Mouse (Mus musculus) left cerebral cortex, adult 2 months (tissue): Measurements from ENCODE around the gene Dab1. TPM values are rescaled to one million over a fixed set of nuclear protein-coding genes. Genes with fewer than 3 reads are reported as not detected.

Source experiments
- DNase-seq, 2 experiments: peaks; one replicate each; pipeline ENCODE4 v3.0.0; 2021 to 2022; ENCODE audit warnings: low spot score in 2 of 2, mixed read lengths in 1 of 2; ENCODE audit errors: extremely low spot score in 1 of 2
- H3K27ac ChIP-seq: fragments of 200-600 bp; 2 replicates; pipeline ENCODE4 v1.8.1; 2022
- H3K4me3 ChIP-seq: fragments of 200-600 bp; 2 replicates; pipeline ENCODE4 v1.8.1; 2022
- CTCF ChIP-seq: fragments of 200-600 bp; IDR thresholded peaks from 2 replicates; pipeline ENCODE4 v1.8.1; 2022; ENCODE audit warnings: antibody characterized with exemption, mild to moderate bottlenecking, moderate library complexity
- intact Hi-C: fragments of 180-260 bp; cut with DNase I; formaldehyde crosslinking; loops from one replicate; pipeline ENCODE4 v1.15.1; 2025
- total RNA-seq, 2 experiments: library from RNA; stranded (reverse); gene quantifications; 2 replicates each; pipeline ENCODE4 v1.2.3; 2021

Dab1 gene
- total RNA-seq, 2 experiments from 2014 or later, result 121 to 131 TPM

GRCm38 (mm10) chr4:104220099-104220498 is 600.9 kb downstream of the Dab1 start:
- DNase-seq, result no peak
- no peak for TF ChIP-seq CTCF
- intact Hi-C loops, result no loop called here
- Histone ChIP-seq H3K27ac (no peak overlapping the region), H3K4me3 (no peak overlapping the region)

DNA sequence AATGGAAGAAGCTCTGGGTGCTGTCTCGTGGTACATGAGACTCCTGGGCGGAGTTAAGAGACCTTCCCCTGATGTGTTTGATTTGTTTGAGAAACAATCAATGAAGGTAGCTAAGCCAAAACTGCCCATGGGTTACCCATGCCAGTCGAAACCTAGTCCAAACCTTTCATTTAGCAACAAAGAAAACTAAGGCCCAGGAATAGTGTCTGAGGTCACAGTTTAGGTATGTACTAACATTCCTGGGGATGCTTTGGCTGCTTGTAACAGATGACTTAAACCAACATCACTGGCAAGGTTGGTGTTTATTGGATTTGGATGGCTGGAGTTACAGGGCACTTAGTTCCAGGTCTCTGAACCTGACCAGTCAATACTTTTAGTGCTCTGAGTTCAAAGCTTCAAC is 610.1 kb downstream of the Dab1 start:
- intact Hi-C loops, result no loop called here
- TF ChIP-seq CTCF, result no peak
- Histone ChIP-seq H3K27ac (no peak overlapping the region), H3K4me3 (no peak overlapping the region)
- no peak for DNase-seq

DNA sequence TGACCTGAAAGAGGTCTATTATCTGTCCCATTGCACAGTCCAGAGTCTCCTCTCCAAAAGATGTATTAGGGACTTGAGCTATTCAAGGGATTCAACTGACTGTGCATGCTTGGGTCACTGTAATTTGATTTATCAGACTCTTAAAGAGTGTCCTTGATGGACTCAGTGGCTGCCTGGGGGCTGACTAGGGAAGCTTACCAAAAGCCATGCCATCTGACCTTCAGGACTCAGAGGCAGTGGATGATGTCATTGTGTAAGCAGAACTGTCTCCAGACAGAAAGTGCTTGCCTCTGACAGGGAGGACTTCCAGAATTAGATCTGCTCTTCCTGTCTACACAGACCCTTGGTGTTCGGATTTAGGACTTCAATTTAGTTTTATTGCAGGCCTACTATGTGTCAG is 627.3 kb downstream of the Dab1 start:
- TF ChIP-seq CTCF, result no peak
- no peak overlapping the region for H3K27ac ChIP-seq
- DNase-seq, result no peak
- H3K4me3 ChIP-seq, result no peak overlapping the region
- intact Hi-C loops, result no loop called here

DNA sequence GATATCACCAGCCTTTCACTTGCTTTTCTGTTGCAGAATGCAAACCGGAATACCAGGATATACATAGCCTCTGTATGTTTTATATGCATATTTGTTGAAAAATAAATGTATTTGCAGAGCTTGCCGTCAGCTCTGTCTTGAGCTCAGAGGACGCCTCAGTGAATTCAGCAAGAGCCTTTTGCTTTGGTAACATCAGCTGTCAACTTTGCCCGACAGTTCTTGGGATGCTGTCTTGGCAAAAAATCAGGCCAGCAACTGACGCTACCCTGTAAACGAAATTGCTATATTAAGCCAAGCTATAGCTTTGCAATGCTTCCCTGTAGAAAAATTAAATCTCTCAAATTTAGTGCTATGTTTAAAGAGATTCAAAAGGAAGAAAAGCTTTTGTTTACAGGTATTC is 630.3 kb downstream of the Dab1 start:
- Histone ChIP-seq H3K27ac (no peak overlapping the region), H3K4me3 (no peak overlapping the region)
- no peak for DNase-seq
- TF ChIP-seq CTCF, result no peak
- intact Hi-C loops, result no loop called here

DNA sequence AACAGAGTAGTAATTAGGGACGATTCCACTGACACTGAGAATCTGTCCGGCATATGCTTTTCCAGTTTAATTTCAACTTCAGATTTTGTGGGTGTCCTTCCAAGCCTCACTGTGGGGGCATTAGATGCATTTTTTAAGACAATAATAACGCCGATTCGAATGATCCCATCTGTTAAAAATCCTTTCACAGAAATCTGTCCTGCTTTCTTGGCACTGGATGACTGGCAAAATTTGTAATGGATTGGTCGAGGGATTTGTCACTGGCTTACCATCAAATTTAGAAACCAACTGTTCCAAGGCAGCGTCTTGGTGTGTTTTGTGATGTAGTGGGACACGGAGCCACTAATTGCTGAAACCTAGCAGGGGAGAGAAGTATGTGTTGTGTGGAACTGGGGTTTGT is 638.6 kb downstream of the Dab1 start:
- H3K27ac ChIP-seq, result no peak overlapping the region
- intact Hi-C loops, result no loop called here
- no peak for TF ChIP-seq CTCF
- no peak overlapping the region for H3K4me3 ChIP-seq
- DNase-seq, result no peak

DNA sequence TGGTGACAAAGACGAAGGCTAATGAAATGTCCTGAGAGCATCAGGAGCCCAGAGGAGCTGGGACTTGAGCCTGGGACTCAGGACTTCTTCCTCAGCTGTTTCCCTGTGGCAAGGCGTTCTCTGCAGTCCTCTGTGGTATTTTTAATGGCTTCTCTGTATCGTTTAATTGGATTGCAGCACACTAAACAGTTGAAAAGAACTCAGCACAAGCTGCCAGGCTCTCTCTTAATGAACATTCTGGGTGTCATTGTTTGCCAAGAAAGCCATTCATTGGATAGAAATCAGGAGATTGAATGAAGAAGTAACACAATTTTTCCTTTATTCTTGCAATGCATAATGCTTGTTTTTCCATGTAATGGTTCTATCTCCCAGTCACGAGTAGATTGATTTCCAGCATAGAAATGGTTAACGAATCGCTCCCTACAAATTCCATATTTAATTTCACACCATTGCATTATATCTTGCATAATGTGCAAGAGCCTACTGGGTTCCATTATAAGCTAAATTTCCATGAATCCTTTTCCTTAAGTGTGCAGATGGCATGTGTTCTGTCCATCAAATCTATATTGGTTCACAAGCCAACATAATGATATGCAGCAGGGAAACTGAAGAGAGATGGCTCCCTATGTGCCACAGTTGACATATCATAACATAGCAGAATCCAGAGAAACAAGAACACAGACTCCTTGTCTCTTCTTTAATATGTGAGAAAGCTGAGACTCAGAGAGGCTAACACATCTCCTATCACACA is 650.4 kb downstream of the Dab1 start:
- DNase-seq, result no peak
- Histone ChIP-seq H3K4me3 (no peak overlapping the region), H3K27ac (peak overlapping the region; percentile 54)
- no peak for TF ChIP-seq CTCF
- intact Hi-C loops, result loop anchor here (5.0 kb wide), 1 partner anchor 98 kb away; no protein-coding TSS in a partner anchor

GRCm38 (mm10) chr4:104270173-104270557 is 651.0 kb downstream of the Dab1 start:
- DNase-seq, result no peak
- Histone ChIP-seq H3K27ac (peak overlapping the region; percentile 54), H3K4me3 (no peak overlapping the region)
- TF ChIP-seq CTCF, result no peak
- intact Hi-C loops, result loop anchor here (5.0 kb wide), 1 partner anchor 97 kb away; no protein-coding TSS in a partner anchor

DNA sequence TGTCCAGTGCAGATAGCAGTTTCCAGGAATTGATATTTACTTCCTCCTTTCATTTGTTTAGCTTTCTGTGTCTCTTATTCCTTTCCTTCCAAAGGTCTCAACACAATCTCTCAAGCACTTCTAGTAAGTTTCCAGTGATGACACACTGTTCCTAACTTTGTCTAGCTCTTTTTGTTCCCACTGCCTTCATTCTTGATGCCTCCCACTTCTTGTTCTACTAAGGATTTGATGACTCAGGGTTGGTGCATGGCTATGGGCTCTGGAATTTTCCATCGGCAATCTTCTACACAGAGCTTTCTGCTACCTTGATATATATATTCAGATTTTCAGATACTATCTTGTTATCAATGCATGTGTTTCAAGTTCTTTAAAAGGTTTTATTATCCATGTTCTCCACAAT is 656.1 kb downstream of the Dab1 start:
- Histone ChIP-seq H3K27ac (peak overlapping the region; percentile 41), H3K4me3 (no peak overlapping the region)
- TF ChIP-seq CTCF, result no peak
- intact Hi-C loops, result no loop called here
- no peak for DNase-seq

DNA sequence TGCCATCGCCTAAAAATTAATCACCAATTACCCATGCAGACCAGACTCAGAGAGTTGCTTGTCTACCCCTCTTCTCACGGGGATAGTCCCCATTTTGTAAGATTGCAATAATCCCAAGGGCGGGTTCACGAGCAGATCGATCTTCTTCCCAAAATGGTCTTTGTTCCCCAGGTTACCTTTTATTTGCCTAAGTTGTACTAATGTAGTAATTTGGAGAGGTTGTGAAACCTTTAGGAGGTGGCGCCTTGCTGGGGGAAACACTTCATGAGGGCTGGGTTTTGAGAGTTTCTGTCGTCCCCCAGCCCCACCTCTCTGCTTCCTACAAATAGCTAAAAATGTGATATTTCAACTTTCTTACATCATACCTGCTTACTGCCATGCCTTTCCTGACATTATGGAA is 657.8 kb downstream of the Dab1 start:
- no peak for DNase-seq
- intact Hi-C loops, result no loop called here
- Histone ChIP-seq H3K4me3 (no peak overlapping the region), H3K27ac (no peak overlapping the region)
- no peak for TF ChIP-seq CTCF

DNA sequence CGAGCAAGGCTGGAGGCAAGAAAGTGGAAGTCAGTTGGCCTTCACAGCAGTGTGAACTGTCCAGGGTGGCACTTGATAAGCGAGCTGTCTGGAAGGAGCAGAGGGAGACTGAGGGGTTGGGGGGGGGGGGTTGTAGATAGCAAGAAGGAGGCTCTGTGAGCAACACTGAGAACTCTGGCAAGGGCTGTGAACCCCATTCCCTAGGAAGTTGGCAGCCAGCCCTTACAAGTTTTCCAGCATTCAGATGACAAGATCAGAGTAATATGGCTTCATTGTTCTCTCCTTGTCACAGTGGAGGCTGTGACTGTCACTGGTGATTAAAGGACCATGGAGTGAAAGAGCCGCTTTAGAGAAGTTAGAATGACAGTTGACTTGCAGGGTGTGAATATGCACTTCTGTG is 662.4 kb downstream of the Dab1 start:
- H3K4me3 ChIP-seq, result no peak overlapping the region
- intact Hi-C loops, result no loop called here
- DNase-seq, result no peak
- TF ChIP-seq CTCF, result no peak
- H3K27ac ChIP-seq, result no peak overlapping the region

- TF ChIP-seq CTCF, result no peak
- DNase-seq, result no peak
- H3K27ac ChIP-seq, result no peak overlapping the region
- intact Hi-C loops, result no loop called here
- H3K4me3 ChIP-seq, result no peak overlapping the region
Measured at GRCm38 (mm10) chr4:104283906-104284305, 664.7 kb downstream of the Dab1 start.

DNA sequence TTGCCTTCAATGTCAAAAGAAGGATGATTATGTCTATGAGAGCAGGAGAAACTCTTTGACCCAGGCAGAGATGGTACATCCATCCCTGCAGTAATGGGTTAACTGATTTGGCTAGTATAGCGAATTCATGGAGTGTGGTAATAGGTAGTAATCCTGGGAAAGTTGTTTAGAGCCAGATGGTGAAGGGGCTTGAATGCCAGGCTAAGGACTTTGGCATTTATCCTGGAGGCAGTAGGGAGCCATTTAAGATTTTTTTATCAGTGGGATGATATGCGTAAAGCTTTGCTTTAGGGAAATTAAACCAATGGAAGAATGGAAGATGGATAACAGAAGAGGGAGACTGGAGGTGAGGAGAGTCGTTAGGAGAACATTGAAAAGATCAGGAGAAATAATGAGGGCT is 669.2 kb downstream of the Dab1 start:
- DNase-seq, result no peak
- Histone ChIP-seq H3K27ac (no peak overlapping the region), H3K4me3 (no peak overlapping the region)
- no peak for TF ChIP-seq CTCF
- intact Hi-C loops, result no loop called here

DNA sequence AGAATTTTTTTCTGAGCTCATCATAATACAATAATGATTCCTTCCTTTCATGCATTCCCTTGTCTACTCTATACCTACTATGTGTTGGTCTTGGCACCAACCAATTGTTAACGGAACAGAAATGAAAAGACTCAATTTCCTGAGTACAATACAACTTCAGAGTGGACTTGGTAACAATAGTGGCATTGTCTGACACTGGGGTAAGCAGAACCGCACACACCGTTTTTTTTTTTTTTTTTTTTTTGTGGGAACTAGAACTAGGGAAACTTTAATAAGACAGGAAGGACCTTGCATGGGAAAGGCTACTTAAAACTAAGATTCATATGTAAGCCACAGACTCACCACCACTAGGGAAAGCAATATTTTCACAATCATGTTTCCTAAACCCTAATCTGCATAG is 682.6 kb downstream of the Dab1 start:
- TF ChIP-seq CTCF, result no peak
- DNase-seq, result no peak
- H3K27ac ChIP-seq, result no peak overlapping the region
- intact Hi-C loops, result no loop called here
- H3K4me3 ChIP-seq, result no peak overlapping the region
